Mouse (Mus musculus) neural tube, embryonic 14.5 days (tissue): ENCODE data around the gene Usp21. TPM values are rescaled to one million over a fixed set of nuclear protein-coding genes. Genes with fewer than 3 reads are reported as not detected.
"Not testable (repeated sequence)": the region's sequence is repeated elsewhere in the genome, so short reads cannot be mapped to it uniquely, and the experiment has no call there.

Experiments
- ATAC-seq: fragments of 200-750 bp; cut with Nextera tagmentation; 2 replicates; pipeline ENCODE4 v1.8.0; 2017; ENCODE audit warnings: low read depth, mild to moderate bottlenecking, moderate TSS enrichment, moderate library complexity
- H3K27ac ChIP-seq: fragments of 300-500 bp; sonication (generic); 2 replicates; pipeline ENCODE4 v1.5.1; 2014; ENCODE audit warnings: low read depth, mild to moderate bottlenecking, control low read depth, low read length, moderate library complexity, mixed read lengths
- H3K27me3 ChIP-seq: fragments of 300-500 bp; sonication (generic); 2 replicates; pipeline ENCODE4 v1.6.1; 2014; ENCODE audit warnings: low read length; ENCODE audit not compliant: control insufficient read depth, insufficient read depth
- H3K36me3 ChIP-seq: fragments of 300-500 bp; sonication (generic); 2 replicates; pipeline ENCODE4 v1.6.1; 2014; ENCODE audit warnings: low read length, mixed read lengths; ENCODE audit not compliant: control insufficient read depth, insufficient read depth
- H3K4me1 ChIP-seq: fragments of 300-500 bp; sonication (generic); 2 replicates; pipeline ENCODE4 v1.6.1; 2014; ENCODE audit warnings: low read length; ENCODE audit not compliant: control insufficient read depth, insufficient read depth
- H3K4me2 ChIP-seq: fragments of 300-500 bp; sonication (generic); 2 replicates; pipeline ENCODE4 v1.6.1; 2014; ENCODE audit warnings: mild to moderate bottlenecking, low read depth, low read length, control low read depth
- H3K4me3 ChIP-seq: fragments of 300-500 bp; sonication (generic); 2 replicates; pipeline ENCODE4 v1.5.1; 2014; ENCODE audit warnings: low read depth, low read length, control low read depth, mixed read lengths
- H3K9ac ChIP-seq: fragments of 300-500 bp; sonication (generic); replicated peaks from 2 replicates; pipeline ENCODE4 v1.6.1; 2014; ENCODE audit warnings: low read depth, mild to moderate bottlenecking, control low read depth, low read length, mixed read lengths
- H3K9me3 ChIP-seq: fragments of 300-500 bp; sonication (generic); 2 replicates; pipeline ENCODE4 v1.6.1; 2016; ENCODE audit warnings: low read length; ENCODE audit not compliant: control insufficient read depth
- WGBS: fragments of 180-500 bp; shearing (Covaris S2); extraction: QIAGEN DNeasy Blood & Tissue Kit; methylation state at CpG from one replicate; pipeline ENCODE4 v1.1.7; 2014; 5-methylcytosine and 5-hydroxymethylcytosine counted together
- polyA plus RNA-seq: library from polyadenylated mRNA; unstranded; fragments of >200 nt; fragmentation: Nextera tagmentation; extraction: Ambion mirVana; gene quantifications from 2 replicates; pipeline ENCODE4 v1.2.1, GENCODE M21; 2014

The Usp21 gene
- polyA plus RNA-seq, 1 experiment from 2014 or later: 76.8 TPM

DNA sequence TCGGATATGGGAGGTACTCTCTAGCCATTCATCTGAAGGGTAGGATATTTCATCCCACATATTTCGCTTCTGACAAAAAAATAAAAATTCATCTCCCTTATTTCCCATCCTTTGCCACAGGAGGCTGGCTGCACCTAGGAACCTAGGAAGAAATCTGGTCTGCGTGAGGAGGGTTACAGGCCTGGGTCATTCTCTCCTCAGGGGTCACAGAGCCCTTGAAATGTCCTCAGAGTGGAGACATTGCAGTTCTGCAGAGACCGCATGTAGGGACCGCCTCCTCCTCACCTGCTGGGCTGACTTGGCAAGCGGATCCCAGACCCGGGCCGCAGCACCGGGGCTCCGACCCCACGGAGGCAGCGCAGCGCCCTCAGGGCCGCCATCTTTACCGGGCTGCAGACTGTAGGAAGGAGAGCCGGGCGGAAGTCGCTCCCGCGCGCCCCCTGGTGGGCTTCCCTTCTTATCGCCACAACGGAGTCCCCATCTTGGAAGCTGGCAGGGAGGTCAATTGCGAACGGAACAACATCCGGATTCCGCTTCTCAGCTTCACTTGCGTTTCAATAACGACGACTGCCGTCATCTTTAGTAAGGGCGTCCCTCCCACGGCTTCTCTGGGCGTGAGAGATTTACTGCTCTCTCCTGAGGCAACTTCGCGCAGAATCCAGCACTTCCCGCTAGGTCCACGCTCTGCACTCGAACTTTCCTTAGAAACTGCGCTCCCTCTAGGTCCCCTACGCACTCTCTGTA is 40.9 kb downstream of the Usp21 start:
- ATAC-seq: peak; percentile 95
- under 1% methylated on average over 41 of the region's 41 CpGs for whole genome bisulfite sequencing
- peaks cover 25% of the 10 kb centered on the region for H3K4me1 ChIP-seq

DNA sequence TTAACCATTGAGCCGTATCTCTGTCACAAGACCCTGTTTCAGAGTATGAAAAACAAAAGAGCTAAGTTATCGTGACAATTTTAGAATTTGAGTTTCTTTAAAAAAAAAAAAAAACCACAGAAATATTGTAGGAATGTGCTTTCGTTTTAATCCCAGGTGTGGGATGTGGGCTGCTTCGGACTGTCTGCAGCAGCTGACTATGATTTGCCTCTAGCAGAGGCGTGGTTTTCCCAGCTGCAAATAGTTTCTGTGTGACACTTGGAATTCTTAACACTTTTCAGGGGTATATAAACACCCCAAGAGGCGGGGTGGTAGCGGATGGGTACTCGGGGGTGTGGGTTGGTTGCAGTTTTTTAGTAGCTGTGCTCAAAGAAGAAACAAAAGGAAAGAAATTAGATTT is 42.4 kb downstream of the Usp21 start:
- peaks cover 27% of the 10 kb centered on the region for H3K36me3 ChIP-seq
- no peaks in the 10 kb centered on the region for H3K9me3 ChIP-seq
- no peak overlapping the region for H3K27ac ChIP-seq
- WGBS: 93% methylated on average over 8 of the region's 8 CpGs
- no peak overlapping the region for H3K4me3 ChIP-seq
- H3K4me2 ChIP-seq: no peak overlapping the region
- H3K27me3 ChIP-seq: no peaks in the 10 kb centered on the region
- peaks cover 13% of the 10 kb centered on the region for H3K4me1 ChIP-seq
- H3K9ac ChIP-seq: no peak overlapping the region
- ATAC-seq: no peak

More for the DNA sequence above, 40.9 kb downstream of the Usp21 start:
- H3K9me3 ChIP-seq: no peaks in the 10 kb centered on the region
- peak overlapping the region; percentile 72 for H3K9ac ChIP-seq
- no peaks in the 10 kb centered on the region for H3K27me3 ChIP-seq
- H3K36me3 ChIP-seq: peaks cover 15% of the 10 kb centered on the region; the same call in 1 of the 2 replicates
- H3K4me3 ChIP-seq: peak overlapping the region; percentile 53
- peak overlapping the region; percentile 63; the same call in 1 of the 2 replicates for H3K27ac ChIP-seq
- peak overlapping the region; percentile 52 for H3K4me2 ChIP-seq

DNA sequence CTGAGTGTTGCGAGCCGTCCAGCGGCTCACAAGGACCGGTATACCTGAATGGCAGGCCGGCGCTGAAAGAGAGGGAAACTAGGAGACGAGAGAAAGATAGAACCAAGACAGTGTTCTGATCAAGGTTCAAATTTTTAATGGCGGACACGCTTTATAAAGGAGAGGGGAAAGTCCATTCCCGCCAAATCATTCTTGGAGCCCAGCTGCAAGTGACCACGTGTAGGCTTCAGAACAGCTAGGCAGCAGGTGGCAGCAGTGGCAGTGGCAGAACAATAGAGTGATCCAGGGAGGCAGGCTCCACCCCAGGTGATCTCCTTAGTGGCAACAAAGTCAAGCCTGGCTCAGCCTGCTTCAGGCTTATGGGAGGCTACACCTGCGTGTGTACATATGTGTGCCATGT is 45.8 kb downstream of the Usp21 start:
- ATAC-seq, H3K9me3 ChIP-seq, H3K27me3 ChIP-seq, H3K4me2 ChIP-seq, H3K4me3 ChIP-seq, H3K9ac ChIP-seq, H3K27ac ChIP-seq, H3K4me1 ChIP-seq: not testable (repeated sequence)
- H3K36me3 ChIP-seq: peaks cover 54% of the 10 kb centered on the region
- WGBS: 90% methylated on average over 12 of the region's 12 CpGs

DNA sequence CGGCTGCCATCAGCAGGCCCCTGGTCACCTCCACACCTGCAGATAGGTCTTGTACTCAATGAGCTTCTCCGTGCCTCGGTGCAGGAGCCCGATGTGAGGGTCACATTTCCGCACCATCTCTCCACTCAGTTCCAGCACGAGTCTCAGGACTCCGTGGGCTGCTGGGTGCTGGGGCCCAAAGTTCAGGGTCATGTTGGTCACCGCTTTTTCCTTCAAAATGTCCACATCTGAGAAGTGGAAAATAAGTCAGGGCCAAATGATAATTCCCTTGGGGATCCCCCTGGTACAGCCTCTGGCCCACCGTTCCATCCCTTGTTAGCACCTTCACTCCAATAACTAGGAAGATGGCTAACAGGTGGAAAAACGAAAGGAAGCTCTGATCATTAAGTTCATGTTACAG is 46.9 kb downstream of the Usp21 start:
- Histone ChIP-seq H3K36me3 (peaks cover 64% of the 10 kb centered on the region), H3K4me3 (no peak overlapping the region), H3K4me2 (no peak overlapping the region), H3K4me1 (0 out of 2 replicates have a peak, but pooled peaks cover under 1% of the 10 kb centered on the region), H3K9me3 (no peaks in the 10 kb centered on the region), H3K27me3 (no peaks in the 10 kb centered on the region), H3K27ac (no peak overlapping the region), H3K9ac (no peak overlapping the region)
- 91% methylated on average over 10 of the region's 10 CpGs for WGBS
- no peak for ATAC-seq

DNA sequence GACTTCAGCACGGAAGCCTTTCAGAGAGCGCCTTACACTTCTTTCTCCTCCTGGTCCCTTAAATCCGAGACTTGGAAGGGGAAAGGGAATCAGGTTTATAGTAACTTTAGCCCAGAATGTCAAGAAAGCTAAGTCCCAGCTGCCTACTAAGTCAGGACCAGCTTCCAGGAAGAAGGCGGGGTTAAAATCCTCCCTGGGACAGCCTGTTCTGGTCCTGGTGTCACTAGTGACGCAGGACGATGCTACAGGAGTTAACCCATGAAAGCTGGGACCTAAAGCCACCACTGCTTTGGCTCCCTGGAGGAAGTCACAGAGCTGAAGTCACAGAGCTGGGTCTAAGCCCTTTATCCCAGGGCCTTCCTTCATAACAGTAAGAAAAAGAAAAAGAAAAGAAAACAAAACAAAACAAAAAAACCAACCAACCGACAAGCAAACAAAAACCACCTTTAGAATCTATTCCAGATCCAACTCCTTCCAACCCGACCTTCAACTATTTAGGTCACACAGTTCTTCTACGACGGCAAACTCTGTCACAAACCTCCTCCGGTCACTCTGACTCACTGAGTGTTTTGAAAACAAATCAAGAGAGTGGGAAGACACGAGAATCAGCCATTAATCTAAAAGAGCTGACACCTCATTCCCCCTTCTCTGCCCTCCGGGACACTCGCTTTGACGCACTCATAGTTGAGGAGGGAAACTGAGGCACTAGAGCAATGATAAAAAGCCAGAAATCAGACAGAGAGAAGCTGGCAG is 47.6 kb downstream of the Usp21 start:
- H3K9ac ChIP-seq: no peak overlapping the region

DNA sequence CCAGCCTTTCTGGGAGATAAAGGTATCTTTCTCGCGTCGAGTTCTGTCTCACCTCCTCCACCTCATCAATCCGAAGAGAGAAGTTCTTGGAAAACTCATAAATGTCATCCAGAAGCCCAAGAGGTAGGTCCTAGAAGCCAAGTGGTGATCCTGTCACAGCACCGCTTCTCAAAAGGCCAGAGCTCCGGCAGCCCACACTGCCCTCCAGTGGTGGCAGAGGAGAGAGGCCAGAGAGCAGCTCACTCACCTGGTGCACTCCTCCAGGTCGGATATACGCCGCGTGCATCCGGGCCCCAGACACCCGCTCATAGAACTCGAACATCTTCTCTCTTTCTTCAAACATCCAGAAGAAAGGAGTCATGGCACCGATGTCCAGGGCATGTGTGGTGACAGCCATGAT is 49.3 kb downstream of the Usp21 start:
- 76% methylated on average over 14 of the region's 14 CpGs for WGBS
- Histone ChIP-seq H3K4me3 (no peak overlapping the region), H3K36me3 (peaks cover 79% of the 10 kb centered on the region), H3K4me2 (no peak overlapping the region), H3K9me3 (no peaks in the 10 kb centered on the region), H3K4me1 (no peaks in the 10 kb centered on the region), H3K27ac (no peak overlapping the region), H3K9ac (no peak overlapping the region), H3K27me3 (no peaks in the 10 kb centered on the region)
- no peak for ATAC-seq

More for the DNA sequence above, 47.6 kb downstream of the Usp21 start:
- Histone ChIP-seq H3K27me3 (no peaks in the 10 kb centered on the region), H3K27ac (no peak overlapping the region), H3K4me1 (no peaks in the 10 kb centered on the region), H3K4me2 (no peak overlapping the region), H3K4me3 (no peak overlapping the region), H3K36me3 (peaks cover 71% of the 10 kb centered on the region), H3K9me3 (no peaks in the 10 kb centered on the region)
- WGBS: 85% methylated on average over 15 of the region's 15 CpGs
- ATAC-seq: no peak

DNA sequence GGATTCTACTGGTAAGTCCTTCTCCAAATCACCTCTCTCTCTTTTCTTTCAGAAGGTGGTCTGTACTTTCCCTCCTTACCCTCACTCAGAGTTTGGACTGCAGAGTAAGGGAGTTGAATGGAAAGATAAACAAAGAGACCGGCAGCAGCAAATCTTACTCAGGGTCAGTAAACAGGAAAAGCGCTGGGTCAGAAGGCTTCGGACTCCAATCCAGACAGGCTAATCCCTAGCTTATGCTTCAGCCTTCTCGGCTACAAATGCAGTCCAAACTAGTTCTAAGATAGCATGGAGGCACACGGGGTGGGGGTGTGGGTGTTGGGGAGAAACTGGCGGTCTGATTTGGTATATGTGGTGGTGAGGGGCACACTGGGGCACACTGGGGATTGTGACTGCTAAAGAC is 50.4 kb downstream of the Usp21 start:
- H3K9ac ChIP-seq: no peak overlapping the region
- no peaks in the 10 kb centered on the region for H3K4me1 ChIP-seq
- WGBS: 94% methylated on average over 6 of the region's 6 CpGs
- no peaks in the 10 kb centered on the region for H3K9me3 ChIP-seq
- ATAC-seq: no peak
- no peaks in the 10 kb centered on the region for H3K27me3 ChIP-seq
- H3K36me3 ChIP-seq: peaks cover 70% of the 10 kb centered on the region
- no peak overlapping the region for H3K27ac ChIP-seq
- no peak overlapping the region for H3K4me2 ChIP-seq
- no peak overlapping the region for H3K4me3 ChIP-seq

DNA sequence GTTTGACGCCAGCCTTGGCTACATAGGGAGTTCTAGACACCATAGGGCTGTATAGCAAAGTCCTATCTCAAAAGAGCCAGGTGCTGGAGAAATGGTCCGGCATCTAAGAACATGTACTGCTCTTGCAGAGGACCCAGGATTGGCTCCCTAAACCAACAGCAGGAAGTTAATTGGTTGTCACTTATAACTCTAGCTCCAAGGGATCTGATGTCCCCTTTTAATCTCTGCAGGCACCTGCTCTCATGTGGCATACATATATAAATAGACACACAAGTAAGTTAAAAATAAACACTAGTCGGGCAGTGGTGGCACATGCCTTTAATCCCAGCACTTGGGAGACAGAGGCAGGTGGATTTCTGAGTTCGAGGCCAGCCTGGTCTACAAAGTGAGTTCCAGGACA is 52.0 kb downstream of the Usp21 start:
- Histone ChIP-seq H3K27me3 (no peaks in the 10 kb centered on the region), H3K36me3 (peaks cover 59% of the 10 kb centered on the region), H3K4me1 (no peaks in the 10 kb centered on the region), H3K4me2 (no peak overlapping the region), H3K9ac (no peak overlapping the region), H3K9me3 (no peaks in the 10 kb centered on the region), H3K27ac (no peak overlapping the region), H3K4me3 (no peak overlapping the region)
- no peak for ATAC-seq
- 97% methylated on average over 4 of the region's 4 CpGs for WGBS

DNA sequence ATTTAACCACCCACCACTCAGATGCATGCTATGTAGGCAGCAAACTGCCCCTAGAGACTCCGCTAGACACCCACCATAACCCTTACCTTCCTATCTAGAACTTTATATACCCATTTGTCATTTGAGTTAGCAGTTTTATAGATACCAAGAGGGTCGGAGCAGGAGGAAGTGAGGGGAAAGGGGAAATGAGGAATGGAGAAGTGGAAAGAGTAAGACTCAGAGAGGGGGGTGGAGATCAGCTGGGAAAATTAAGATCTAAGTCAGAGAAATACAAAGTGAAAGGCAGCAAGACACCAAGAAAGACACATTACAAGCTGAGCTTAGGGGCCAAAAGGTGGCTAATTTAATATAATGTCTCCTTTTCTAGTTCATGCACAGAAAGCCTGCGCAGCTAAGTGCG is 53.3 kb downstream of the Usp21 start:
- Histone ChIP-seq H3K9me3 (no peaks in the 10 kb centered on the region), H3K4me1 (no peaks in the 10 kb centered on the region), H3K9ac (no peak overlapping the region), H3K36me3 (peaks cover 47% of the 10 kb centered on the region), H3K27me3 (no peaks in the 10 kb centered on the region), H3K4me2 (no peak overlapping the region), H3K4me3 (no peak overlapping the region), H3K27ac (no peak overlapping the region)
- 92% methylated on average over 4 of the region's 4 CpGs for WGBS
- ATAC-seq: no peak
